ENCODE assay signal across 8 mouse cellular contexts in genomic region chr8:71572847-71573633, GRCm38 (mm10). TPM values are rescaled to one million over a fixed set of nuclear protein-coding genes. Genes with fewer than 3 reads are reported as not detected.
DNase-seq lines count a peak whose midpoint lies in the region; ATAC-seq and TF ChIP-seq lines count a peak whose summit lies in the region.
"Had no signal": no experiment of that assay in that cellular context is flagged by ENCODE, and none has a peak within 500 bp of the region (broad histone marks: within the 10 kb centered on the region; RNA-seq: fewer than 3 reads in every experiment).

No protein-coding gene starts in this region.

- ATAC-seq in heart, embryonic 16.5 days (replicated peaks; ENCODE audit: extremely low read depth, insufficient read depth, low FRiP score), result no peak
- no peak for ATAC-seq in neural tube, embryonic 15.5 days (ENCODE audit: low FRiP score)

- peaks cover 5% of the 10 kb centered on the region; the same call in 1 of the 2 replicates for H3K4me1 ChIP-seq in cortical plate, adult 2 months (ENCODE audit: control insufficient read depth, insufficient read depth, low read length)
- peaks cover 38% of the 10 kb centered on the region for H3K4me1 ChIP-seq in heart, embryonic 16.5 days (ENCODE audit: control insufficient read depth, insufficient read depth, low read length)
- H3K4me1 ChIP-seq in neural tube, embryonic 15.5 days, result peaks cover 47% of the 10 kb centered on the region

- no peaks in the 10 kb centered on the region for H3K9me3 ChIP-seq in heart, embryonic 16.5 days (replicated peaks; ENCODE audit: control insufficient read depth, low read length)
- no peaks in the 10 kb centered on the region for H3K9me3 ChIP-seq in neural tube, embryonic 15.5 days (replicated peaks)

- no peaks in the 10 kb centered on the region for H3K27me3 ChIP-seq in heart, embryonic 16.5 days (ENCODE audit: control insufficient read depth, insufficient read depth, low read length)
- H3K27me3 ChIP-seq in neural tube, embryonic 15.5 days (replicated peaks), result no peaks in the 10 kb centered on the region

- H3K4me2 ChIP-seq in heart, embryonic 16.5 days (ENCODE audit: low read depth, low read length), result 0 out of 2 replicates have a peak overlapping the region, but pooled peaks have one; percentile 10
- H3K4me2 ChIP-seq in neural tube, embryonic 15.5 days, result peak overlapping the region; percentile 88

- peak overlapping the region; percentile 30; the same call in 1 of the 2 replicates for H3K9ac ChIP-seq in heart, embryonic 16.5 days (ENCODE audit: low read length)
- no peak overlapping the region for H3K9ac ChIP-seq in neural tube, embryonic 15.5 days (replicated peaks)

- 0 out of 2 replicates have a peak, but pooled peaks have one; percentile 11 for TF ChIP-seq POLR2A in cortical plate, adult 2 months (IDR thresholded peaks at IDR 0.05; ENCODE audit: extremely low read depth, insufficient read depth, low read length)

- WGBS in heart, embryonic 16.5 days, result 64% methylated on average over 9 of the region's 9 CpGs
- 66% methylated on average over 9 of the region's 9 CpGs for WGBS in neural tube, embryonic 15.5 days

- peak overlapping the region; percentile 2 for H3K4me3 ChIP-seq in cortical plate, adult 2 months (ENCODE audit: insufficient read depth, low read length)
- H3K4me3 ChIP-seq in heart, embryonic 16.5 days (ENCODE audit: low read length), result no peak overlapping the region
- peak overlapping the region; percentile 12; the same call in 1 of the 2 replicates for H3K4me3 ChIP-seq in neural tube, embryonic 15.5 days (replicated peaks)

- H3K36me3 ChIP-seq in heart, embryonic 16.5 days (ENCODE audit: control insufficient read depth, insufficient read depth), result no peaks in the 10 kb centered on the region
- H3K36me3 ChIP-seq in neural tube, embryonic 15.5 days, result no peaks in the 10 kb centered on the region

- H3K27ac ChIP-seq in cortical plate, adult 2 months (ENCODE audit: insufficient read depth, low read length), result peak overlapping the region; percentile 49; the same call in 1 of the 2 replicates
- 0 out of 2 replicates have a peak overlapping the region, but pooled peaks have one; percentile 7 for H3K27ac ChIP-seq in heart, embryonic 16.5 days (ENCODE audit: low read length)
- H3K27ac ChIP-seq in neural tube, embryonic 15.5 days (replicated peaks), result peak overlapping the region; percentile 75

- no peak for TF ChIP-seq CTCF in cortical plate, adult 2 months (IDR thresholded peaks at IDR 0.05; ENCODE audit: extremely low read depth, insufficient read depth, low read length)

- DNase-seq in retina, postnatal 1 day, result peak; percentile 94
- DNase-seq in retina, embryonic 14.5 days (ENCODE audit: low spot score), result no peak
- peak; percentile 87 to 91 for DNase-seq in layer of hippocampus, adult 8-10 months (ENCODE audit: low spot score in 2 of 2)
- DNase-seq in thymus, adult 18-20 months, result no peak

RNA-seq across cellular contexts. Expression of gene Slc27a1, which starts 4.4 kb away (rescaled TPM):
- 146 and 167 TPM in 2 replicates for polyA plus RNA-seq in cortical plate, adult 2 months (2012; rRNA removed)
- polyA plus RNA-seq in heart, embryonic 16.5 days (2015; fragmentation: Nextera tagmentation; extraction: Ambion mirVana), result 25.1 and 26.2 TPM in 2 replicates
- total RNA-seq in layer of hippocampus, adult 8-10 months (2022), result 100 to 1,000 TPM; 107 to 130 (median 117) TPM
- 83.0 and 85.9 TPM in 2 replicates for polyA plus RNA-seq in neural tube, embryonic 15.5 days (2015; fragmentation: Nextera tagmentation; extraction: Ambion mirVana)

RNA-seq across cellular contexts. Expression of gene Nxnl1, which starts 6.6 kb away (rescaled TPM):
- polyA plus RNA-seq in cortical plate, adult 2 months (2012; rRNA removed), result 0.04 and 0.08 TPM in 2 replicates
- polyA plus RNA-seq in heart, embryonic 16.5 days (2015; fragmentation: Nextera tagmentation; extraction: Ambion mirVana), result 0.06 and 0.18 TPM in 2 replicates
- total RNA-seq in layer of hippocampus, adult 8-10 months (2022), result under 1 TPM in 2 of 4 experiments, not detected in 2; 0.14 to 0.28 TPM
- 0.15 TPM in 1 of 2 replicates, not detected in the other for polyA plus RNA-seq in neural tube, embryonic 15.5 days (2015; fragmentation: Nextera tagmentation; extraction: Ambion mirVana)
- polyA plus RNA-seq: liver, embryonic 16.5 days had no signal

RNA-seq across cellular contexts. Expression of gene Tmem221, which starts 14.4 kb away (rescaled TPM):
- 0.19 and 0.30 TPM in 2 replicates for polyA plus RNA-seq in cortical plate, adult 2 months (2012; rRNA removed)
- polyA plus RNA-seq in heart, embryonic 16.5 days (2015; fragmentation: Nextera tagmentation; extraction: Ambion mirVana), result 0.99 and 1.4 TPM in 2 replicates
- 1 to 10 TPM in 1 of 4 experiments, under 1 TPM in 3; 0.27 to 1.3 (median 0.54) TPM for total RNA-seq in layer of hippocampus, adult 8-10 months (2022)
- polyA plus RNA-seq in neural tube, embryonic 15.5 days (2015; fragmentation: Nextera tagmentation; extraction: Ambion mirVana), result 0.15 and 0.95 TPM in 2 replicates

RNA-seq across cellular contexts. Expression of gene Pgls, which starts 18.9 kb away (rescaled TPM):
- 34.3 and 35.4 TPM in 2 replicates for polyA plus RNA-seq in cortical plate, adult 2 months (2012; rRNA removed)
- polyA plus RNA-seq in heart, embryonic 16.5 days (2015; fragmentation: Nextera tagmentation; extraction: Ambion mirVana), result 188 and 205 TPM in 2 replicates
- 10 to 100 TPM; 29.1 to 38.5 (median 33.6) TPM for total RNA-seq in layer of hippocampus, adult 8-10 months (2022)
- polyA plus RNA-seq in neural tube, embryonic 15.5 days (2015; fragmentation: Nextera tagmentation; extraction: Ambion mirVana), result 223 and 232 TPM in 2 replicates

RNA-seq across cellular contexts. Expression of gene Fam129c, which starts 24.4 kb away (rescaled TPM):
- polyA plus RNA-seq in cortical plate, adult 2 months (2012; rRNA removed), result 2.8 and 3.4 TPM in 2 replicates
- 3.9 and 4.4 TPM in 2 replicates for polyA plus RNA-seq in heart, embryonic 16.5 days (2015; fragmentation: Nextera tagmentation; extraction: Ambion mirVana)
- 1 to 10 TPM; 2.0 to 4.6 (median 3.5) TPM for total RNA-seq in layer of hippocampus, adult 8-10 months (2022)
- 8.4 and 10.2 TPM in 2 replicates for polyA plus RNA-seq in neural tube, embryonic 15.5 days (2015; fragmentation: Nextera tagmentation; extraction: Ambion mirVana)

Comparison
In these comparisons a context has a peak if more than half of its experiments do, and no peak if none do; other contexts are left out.
1. DNase-seq: peak in retina, postnatal 1 day (single experiment) and layer of hippocampus, adult 8-10 months (2 of 2); none in retina, embryonic 14.5 days (single experiment) and thymus, adult 18-20 months (0 of 2).
2. H3K27ac ChIP-seq: peak in every context shown above with its lines; median percentile 75 in neural tube, embryonic 15.5 days; 49 in cortical plate, adult 2 months; 7 in heart, embryonic 16.5 days.